Mouse (Mus musculus): ENCODE measurements around the gene Tomm34. TPM values are rescaled to one million over a fixed set of nuclear protein-coding genes. Genes with fewer than 3 reads are reported as not detected.

Tomm34 gene
- polyA plus RNA-seq, 1 experiment from 2014 or later = 32.4 TPM

GRCm38 (mm10) chr2:164098603-164099250, 27.8 kb upstream of the Tomm34 start:
- WGBS (ENCODE audit: insufficient replicate concordance) = 88% methylated on average over 11 of the region's 11 CpGs
- no peaks in the 10 kb centered on the region for H3K27me3 ChIP-seq (replicated peaks)
- no peaks in the 10 kb centered on the region for H3K4me1 ChIP-seq
- no peaks in the 10 kb centered on the region for H3K9me3 ChIP-seq (replicated peaks)
- H3K4me2 ChIP-seq = no peak overlapping the region
- H3K36me3 ChIP-seq = peaks cover 81% of the 10 kb centered on the region
- no peak overlapping the region for H3K27ac ChIP-seq
- H3K4me3 ChIP-seq = no peak overlapping the region
- H3K9ac ChIP-seq = no peak overlapping the region
- ATAC-seq = no peak

- no peak overlapping the region for H3K27ac ChIP-seq
- no peak overlapping the region for H3K4me3 ChIP-seq
- H3K9me3 ChIP-seq (replicated peaks) = no peaks in the 10 kb centered on the region
- H3K4me2 ChIP-seq = no peak overlapping the region
- no peaks in the 10 kb centered on the region for H3K27me3 ChIP-seq (replicated peaks)
- WGBS (ENCODE audit: insufficient replicate concordance) = 55% methylated on average over 7 of the region's 7 CpGs
- H3K36me3 ChIP-seq = peaks cover 67% of the 10 kb centered on the region
- H3K9ac ChIP-seq = peak overlapping the region; percentile 17; the same call in 1 of the 2 replicates
- no peak for ATAC-seq
- H3K4me1 ChIP-seq = no peaks in the 10 kb centered on the region
These were observed 23.2 kb upstream of the Tomm34 start for GRCm38 (mm10) chr2:164094152-164094551.

- no peak for ATAC-seq
- no peak overlapping the region for H3K4me2 ChIP-seq
- 81% methylated on average over 4 of the region's 4 CpGs for WGBS (ENCODE audit: insufficient replicate concordance)
- H3K27ac ChIP-seq = no peak overlapping the region
- no peak overlapping the region for H3K9ac ChIP-seq
- H3K4me1 ChIP-seq = 0 out of 2 replicates have a peak, but pooled peaks cover 2% of the 10 kb centered on the region
- H3K36me3 ChIP-seq = peaks cover 70% of the 10 kb centered on the region
- H3K4me3 ChIP-seq = no peak overlapping the region
- no peaks in the 10 kb centered on the region for H3K27me3 ChIP-seq (replicated peaks)
- no peaks in the 10 kb centered on the region for H3K9me3 ChIP-seq (replicated peaks)
These were observed 18.5 kb upstream of the Tomm34 start for GRCm38 (mm10) chr2:164089508-164089907.

- Histone ChIP-seq H3K27me3 (replicated peaks) (no peaks in the 10 kb centered on the region), H3K9me3 (replicated peaks) (no peaks in the 10 kb centered on the region), H3K27ac (no peak overlapping the region), H3K9ac (no peak overlapping the region), H3K4me3 (no peak overlapping the region), H3K4me2 (no peak overlapping the region), H3K36me3 (peaks cover 86% of the 10 kb centered on the region), H3K4me1 (peaks cover 17% of the 10 kb centered on the region)
- 56% methylated on average over 6 of the region's 6 CpGs for WGBS (ENCODE audit: insufficient replicate concordance)
- no peak for ATAC-seq
These were observed 16.5 kb upstream of the Tomm34 start for GRCm38 (mm10) chr2:164087416-164088017.

- peaks cover 21% of the 10 kb centered on the region for H3K4me1 ChIP-seq
- H3K4me3 ChIP-seq = no peak overlapping the region
- 51% methylated on average over 7 of the region's 7 CpGs for WGBS (ENCODE audit: insufficient replicate concordance)
- H3K27me3 ChIP-seq (replicated peaks) = no peaks in the 10 kb centered on the region
- H3K9me3 ChIP-seq (replicated peaks) = no peaks in the 10 kb centered on the region
- peaks cover 91% of the 10 kb centered on the region for H3K36me3 ChIP-seq
- H3K9ac ChIP-seq = no peak overlapping the region
- peak overlapping the region; percentile 54; the same call in 1 of the 2 replicates for H3K27ac ChIP-seq
- ATAC-seq = no peak
- H3K4me2 ChIP-seq = peak overlapping the region; percentile 24
These were observed 13.4 kb upstream of the Tomm34 start for GRCm38 (mm10) chr2:164084342-164084700.

- H3K9me3 ChIP-seq (replicated peaks) = no peaks in the 10 kb centered on the region
- no peaks in the 10 kb centered on the region for H3K27me3 ChIP-seq (replicated peaks)
- whole genome bisulfite sequencing (ENCODE audit: insufficient replicate concordance) = 35% methylated on average over 19 of the region's 19 CpGs
- no peak overlapping the region for H3K4me3 ChIP-seq
- no peak overlapping the region for H3K9ac ChIP-seq
- ATAC-seq = peak; percentile 59; the same call in 1 of the 2 replicates
- H3K27ac ChIP-seq = peak overlapping the region; percentile 56; the same call in 1 of the 2 replicates
- peaks cover 85% of the 10 kb centered on the region for H3K36me3 ChIP-seq
- H3K4me1 ChIP-seq = peaks cover 27% of the 10 kb centered on the region
- peak overlapping the region; percentile 24 for H3K4me2 ChIP-seq
These were observed 12.8 kb upstream of the Tomm34 start for GRCm38 (mm10) chr2:164083609-164084341.

GRCm38 (mm10) chr2:164082175-164082574, 11.2 kb upstream of the Tomm34 start:
- Histone ChIP-seq H3K4me2 (no peak overlapping the region), H3K9ac (no peak overlapping the region), H3K4me1 (peaks cover 31% of the 10 kb centered on the region), H3K9me3 (replicated peaks) (no peaks in the 10 kb centered on the region), H3K27me3 (replicated peaks) (no peaks in the 10 kb centered on the region), H3K27ac (0 out of 2 replicates have a peak overlapping the region, but pooled peaks have one; percentile 11), H3K4me3 (no peak overlapping the region), H3K36me3 (peaks cover 70% of the 10 kb centered on the region)
- no peak for ATAC-seq
- 73% methylated on average over 10 of the region's 10 CpGs for WGBS (ENCODE audit: insufficient replicate concordance)

GRCm38 (mm10) chr2:164081577-164081976, 10.6 kb upstream of the Tomm34 start:
- Histone ChIP-seq H3K27me3 (replicated peaks) (no peaks in the 10 kb centered on the region), H3K9me3 (replicated peaks) (no peaks in the 10 kb centered on the region), H3K4me1 (peaks cover 36% of the 10 kb centered on the region), H3K4me2 (no peak overlapping the region), H3K9ac (no peak overlapping the region), H3K4me3 (no peak overlapping the region), H3K36me3 (peaks cover 68% of the 10 kb centered on the region), H3K27ac (no peak overlapping the region)
- 90% methylated on average over 10 of the region's 10 CpGs for WGBS (ENCODE audit: insufficient replicate concordance)
- ATAC-seq = no peak

- Histone ChIP-seq H3K27me3 (replicated peaks) (no peaks in the 10 kb centered on the region), H3K4me2 (no peak overlapping the region), H3K4me1 (peaks cover 55% of the 10 kb centered on the region), H3K36me3 (peaks cover 55% of the 10 kb centered on the region), H3K4me3 (no peak overlapping the region), H3K9me3 (replicated peaks) (no peaks in the 10 kb centered on the region), H3K27ac (no peak overlapping the region), H3K9ac (no peak overlapping the region)
- ATAC-seq = no peak
- WGBS (ENCODE audit: insufficient replicate concordance) = 56% methylated on average over 6 of the region's 6 CpGs
These were observed 8.5 kb upstream of the Tomm34 start for GRCm38 (mm10) chr2:164079488-164079887.

- Histone ChIP-seq H3K4me2 (no peak overlapping the region), H3K9me3 (replicated peaks) (no peaks in the 10 kb centered on the region), H3K36me3 (peaks cover 39% of the 10 kb centered on the region), H3K9ac (no peak overlapping the region), H3K27ac (no peak overlapping the region), H3K4me3 (no peak overlapping the region), H3K4me1 (peaks cover 42% of the 10 kb centered on the region), H3K27me3 (replicated peaks) (no peaks in the 10 kb centered on the region)
- no peak for ATAC-seq
- 64% methylated on average over 5 of the region's 5 CpGs for WGBS (ENCODE audit: insufficient replicate concordance)
These were observed 6.9 kb upstream of the Tomm34 start for GRCm38 (mm10) chr2:164077875-164078274.

- peaks cover 46% of the 10 kb centered on the region for H3K4me1 ChIP-seq
- H3K4me3 ChIP-seq = no peak overlapping the region
- WGBS (ENCODE audit: insufficient replicate concordance) = 77% methylated on average over 8 of the region's 8 CpGs
- no peak overlapping the region for H3K4me2 ChIP-seq
- H3K27ac ChIP-seq = no peak overlapping the region
- no peak overlapping the region for H3K9ac ChIP-seq
- ATAC-seq = no peak
- no peaks in the 10 kb centered on the region for H3K27me3 ChIP-seq (replicated peaks)
- peaks cover 30% of the 10 kb centered on the region for H3K36me3 ChIP-seq
- H3K9me3 ChIP-seq (replicated peaks) = no peaks in the 10 kb centered on the region
These were observed 6.0 kb upstream of the Tomm34 start for GRCm38 (mm10) chr2:164076874-164077425.

- peaks cover 56% of the 10 kb centered on the region for H3K4me1 ChIP-seq
- peak overlapping the region; percentile 85 for H3K9ac ChIP-seq
- H3K36me3 ChIP-seq = peaks cover 11% of the 10 kb centered on the region
- ATAC-seq = no peak
- H3K4me2 ChIP-seq = peak overlapping the region; percentile 86
- H3K27me3 ChIP-seq (replicated peaks) = no peaks in the 10 kb centered on the region
- no peaks in the 10 kb centered on the region for H3K9me3 ChIP-seq (replicated peaks)
- peak overlapping the region; percentile 79; the same call in 1 of the 2 replicates for H3K27ac ChIP-seq
- 20% methylated on average over 5 of the region's 5 CpGs for WGBS (ENCODE audit: insufficient replicate concordance)
- peak overlapping the region; percentile 89 for H3K4me3 ChIP-seq
These were observed 4.1 kb upstream of the Tomm34 start for GRCm38 (mm10) chr2:164075088-164075487.

Data from liver, embryonic 12.5 days (tissue).